Mouse (Mus musculus): ENCODE data around the gene Nck2. TPM values are rescaled to one million over a fixed set of nuclear protein-coding genes. Genes with fewer than 3 reads are reported as not detected.

Gene Nck2
- 37.9 and 40.4 TPM in 2 replicates for polyA plus RNA-seq (2014; fragmentation: Nextera tagmentation; extraction: Ambion mirVana)

GRCm38 (mm10) chr1:43444531-43444930, at the start of gene Nck2:
Gene Nck2, plus strand, starts transcription at chr1:43444579.
- Histone ChIP-seq H3K4me2 (replicated peaks) (peak within 1 kb of the TSS; percentile 86), H3K9ac (peak within 1 kb of the TSS; percentile 95), H3K36me3 (replicated peaks; ENCODE audit: control insufficient read depth, insufficient read depth) (no peaks in the 10 kb centered on the region), H3K27ac (peak within 1 kb of the TSS; percentile 91), H3K4me1 (replicated peaks; ENCODE audit: control insufficient read depth, insufficient read depth, low read length) (peaks cover 23% of the 10 kb centered on the region), H3K9me3 (ENCODE audit: control insufficient read depth, low read length) (no peaks in the 10 kb centered on the region), H3K4me3 (replicated peaks; ENCODE audit: low read length) (peak within 1 kb of the TSS; percentile 94), H3K27me3 (ENCODE audit: control insufficient read depth, insufficient read depth, low read length) (no peaks in the 10 kb centered on the region)
- no peak for DNase-seq (ENCODE audit: low spot score)
- 20% methylated on average over 9 of the region's 9 CpGs for WGBS
- no peak for ATAC-seq (ENCODE audit: low FRiP score)

GRCm38 (mm10) chr1:43395040-43395439, 49.3 kb upstream of the Nck2 start:
- no peaks in the 10 kb centered on the region for H3K4me1 ChIP-seq (replicated peaks; ENCODE audit: control insufficient read depth, insufficient read depth, low read length)
- no peak overlapping the region for H3K27ac ChIP-seq
- no peak overlapping the region for H3K4me3 ChIP-seq (replicated peaks; ENCODE audit: low read length)
- DNase-seq (ENCODE audit: low spot score) (no peak), ATAC-seq (ENCODE audit: low FRiP score) (no peak)
- H3K36me3 ChIP-seq (replicated peaks; ENCODE audit: control insufficient read depth, insufficient read depth): no peaks in the 10 kb centered on the region
- H3K4me2 ChIP-seq (replicated peaks): no peak overlapping the region
- H3K9me3 ChIP-seq (ENCODE audit: control insufficient read depth, low read length): no peaks in the 10 kb centered on the region
- H3K9ac ChIP-seq: no peak overlapping the region
- WGBS: 74% methylated on average over 2 of the region's 2 CpGs
- H3K27me3 ChIP-seq (ENCODE audit: control insufficient read depth, insufficient read depth, low read length): no peaks in the 10 kb centered on the region

- Histone ChIP-seq H3K36me3 (replicated peaks; ENCODE audit: control insufficient read depth, insufficient read depth) (no peaks in the 10 kb centered on the region), H3K4me3 (replicated peaks; ENCODE audit: low read length) (no peak overlapping the region), H3K4me2 (replicated peaks) (no peak overlapping the region), H3K4me1 (replicated peaks; ENCODE audit: control insufficient read depth, insufficient read depth, low read length) (no peaks in the 10 kb centered on the region), H3K27me3 (ENCODE audit: control insufficient read depth, insufficient read depth, low read length) (no peaks in the 10 kb centered on the region), H3K9me3 (ENCODE audit: control insufficient read depth, low read length) (no peaks in the 10 kb centered on the region), H3K27ac (no peak overlapping the region), H3K9ac (no peak overlapping the region)
- ATAC-seq (ENCODE audit: low FRiP score): no peak
- no peak for DNase-seq (ENCODE audit: low spot score)
- WGBS: 97% methylated on average over 1 of the region's 1 CpGs
Measured at GRCm38 (mm10) chr1:43395799-43396198, 48.6 kb upstream of the Nck2 start.

GRCm38 (mm10) chr1:43396522-43396921, 47.9 kb upstream of the Nck2 start:
- 31% methylated on average over 5 of the region's 5 CpGs for WGBS

GRCm38 (mm10) chr1:43397096-43397495, 47.3 kb upstream of the Nck2 start:
- H3K27me3 ChIP-seq (ENCODE audit: control insufficient read depth, insufficient read depth, low read length): no peaks in the 10 kb centered on the region
- 87% methylated on average over 2 of the region's 2 CpGs for WGBS

More at GRCm38 (mm10) chr1:43396522-43396921, 47.9 kb upstream of the Nck2 start:
- no peaks in the 10 kb centered on the region for H3K4me1 ChIP-seq (replicated peaks; ENCODE audit: control insufficient read depth, insufficient read depth, low read length)
- no peak for ATAC-seq (ENCODE audit: low FRiP score)
- no peak overlapping the region for H3K27ac ChIP-seq
- DNase-seq (ENCODE audit: low spot score): no peak
- H3K4me3 ChIP-seq (replicated peaks; ENCODE audit: low read length): no peak overlapping the region
- H3K27me3 ChIP-seq (ENCODE audit: control insufficient read depth, insufficient read depth, low read length): no peaks in the 10 kb centered on the region
- H3K9me3 ChIP-seq (ENCODE audit: control insufficient read depth, low read length): no peaks in the 10 kb centered on the region
- no peak overlapping the region for H3K9ac ChIP-seq
- H3K4me2 ChIP-seq (replicated peaks): no peak overlapping the region
- H3K36me3 ChIP-seq (replicated peaks; ENCODE audit: control insufficient read depth, insufficient read depth): no peaks in the 10 kb centered on the region

GRCm38 (mm10) chr1:43398738-43399601, 45.4 kb upstream of the Nck2 start:
- WGBS: 89% methylated on average over 10 of the region's 10 CpGs
- no peaks in the 10 kb centered on the region for H3K27me3 ChIP-seq (ENCODE audit: control insufficient read depth, insufficient read depth, low read length)
- H3K4me2 ChIP-seq (replicated peaks): no peak overlapping the region
- no peak overlapping the region for H3K9ac ChIP-seq
- no peaks in the 10 kb centered on the region for H3K9me3 ChIP-seq (ENCODE audit: control insufficient read depth, low read length)
- no peaks in the 10 kb centered on the region for H3K36me3 ChIP-seq (replicated peaks; ENCODE audit: control insufficient read depth, insufficient read depth)
- H3K27ac ChIP-seq: no peak overlapping the region
- no peak overlapping the region for H3K4me3 ChIP-seq (replicated peaks; ENCODE audit: low read length)
- ATAC-seq (ENCODE audit: low FRiP score) (no peak), DNase-seq (ENCODE audit: low spot score) (no peak)
- H3K4me1 ChIP-seq (replicated peaks; ENCODE audit: control insufficient read depth, insufficient read depth, low read length): no peaks in the 10 kb centered on the region

More at GRCm38 (mm10) chr1:43397096-43397495, 47.3 kb upstream of the Nck2 start:
- Histone ChIP-seq H3K4me1 (replicated peaks; ENCODE audit: control insufficient read depth, insufficient read depth, low read length) (no peaks in the 10 kb centered on the region), H3K36me3 (replicated peaks; ENCODE audit: control insufficient read depth, insufficient read depth) (no peaks in the 10 kb centered on the region), H3K4me3 (replicated peaks; ENCODE audit: low read length) (no peak overlapping the region), H3K9ac (no peak overlapping the region), H3K27ac (no peak overlapping the region), H3K4me2 (replicated peaks) (no peak overlapping the region), H3K9me3 (ENCODE audit: control insufficient read depth, low read length) (no peaks in the 10 kb centered on the region)
- DNase-seq (ENCODE audit: low spot score) (no peak), ATAC-seq (ENCODE audit: low FRiP score) (no peak)

- WGBS: 87% methylated on average over 8 of the region's 8 CpGs
- ATAC-seq (ENCODE audit: low FRiP score): no peak
- H3K9me3 ChIP-seq (ENCODE audit: control insufficient read depth, low read length): no peaks in the 10 kb centered on the region
- H3K4me3 ChIP-seq (replicated peaks; ENCODE audit: low read length): no peak overlapping the region
- no peaks in the 10 kb centered on the region for H3K4me1 ChIP-seq (replicated peaks; ENCODE audit: control insufficient read depth, insufficient read depth, low read length)
- no peaks in the 10 kb centered on the region for H3K36me3 ChIP-seq (replicated peaks; ENCODE audit: control insufficient read depth, insufficient read depth)
- no peak overlapping the region for H3K4me2 ChIP-seq (replicated peaks)
- no peak for DNase-seq (ENCODE audit: low spot score)
- H3K27ac ChIP-seq: no peak overlapping the region
- no peaks in the 10 kb centered on the region for H3K27me3 ChIP-seq (ENCODE audit: control insufficient read depth, insufficient read depth, low read length)
- no peak overlapping the region for H3K9ac ChIP-seq
Measured at GRCm38 (mm10) chr1:43399602-43400216, 44.7 kb upstream of the Nck2 start.

- WGBS: 83% methylated on average over 3 of the region's 3 CpGs
- Histone ChIP-seq H3K4me2 (replicated peaks) (no peak overlapping the region), H3K4me1 (replicated peaks; ENCODE audit: control insufficient read depth, insufficient read depth, low read length) (no peaks in the 10 kb centered on the region), H3K4me3 (replicated peaks; ENCODE audit: low read length) (no peak overlapping the region), H3K27me3 (ENCODE audit: control insufficient read depth, insufficient read depth, low read length) (no peaks in the 10 kb centered on the region), H3K9ac (no peak overlapping the region), H3K9me3 (ENCODE audit: control insufficient read depth, low read length) (no peaks in the 10 kb centered on the region), H3K27ac (no peak overlapping the region), H3K36me3 (replicated peaks; ENCODE audit: control insufficient read depth, insufficient read depth) (no peaks in the 10 kb centered on the region)
- ATAC-seq (ENCODE audit: low FRiP score) (no peak), DNase-seq (ENCODE audit: low spot score) (no peak)
Measured at GRCm38 (mm10) chr1:43400655-43401054, 43.7 kb upstream of the Nck2 start.

GRCm38 (mm10) chr1:43403341-43403740, 41.0 kb upstream of the Nck2 start:
- Histone ChIP-seq H3K36me3 (replicated peaks; ENCODE audit: control insufficient read depth, insufficient read depth) (no peaks in the 10 kb centered on the region), H3K4me3 (replicated peaks; ENCODE audit: low read length) (no peak overlapping the region), H3K9ac (no peak overlapping the region), H3K27me3 (ENCODE audit: control insufficient read depth, insufficient read depth, low read length) (no peaks in the 10 kb centered on the region), H3K4me2 (replicated peaks) (no peak overlapping the region), H3K4me1 (replicated peaks; ENCODE audit: control insufficient read depth, insufficient read depth, low read length) (no peaks in the 10 kb centered on the region), H3K27ac (no peak overlapping the region), H3K9me3 (ENCODE audit: control insufficient read depth, low read length) (no peaks in the 10 kb centered on the region)
- DNase-seq (ENCODE audit: low spot score) (no peak), ATAC-seq (ENCODE audit: low FRiP score) (no peak)

All from hindbrain, embryonic 14.5 days (tissue).